Mouse (Mus musculus): ENCODE results near the gene Kiss1. TPM values are rescaled to one million over a fixed set of nuclear protein-coding genes. Genes with fewer than 3 reads are reported as not detected.

Kiss1 gene
- total RNA-seq (2021), result not detected

DNA sequence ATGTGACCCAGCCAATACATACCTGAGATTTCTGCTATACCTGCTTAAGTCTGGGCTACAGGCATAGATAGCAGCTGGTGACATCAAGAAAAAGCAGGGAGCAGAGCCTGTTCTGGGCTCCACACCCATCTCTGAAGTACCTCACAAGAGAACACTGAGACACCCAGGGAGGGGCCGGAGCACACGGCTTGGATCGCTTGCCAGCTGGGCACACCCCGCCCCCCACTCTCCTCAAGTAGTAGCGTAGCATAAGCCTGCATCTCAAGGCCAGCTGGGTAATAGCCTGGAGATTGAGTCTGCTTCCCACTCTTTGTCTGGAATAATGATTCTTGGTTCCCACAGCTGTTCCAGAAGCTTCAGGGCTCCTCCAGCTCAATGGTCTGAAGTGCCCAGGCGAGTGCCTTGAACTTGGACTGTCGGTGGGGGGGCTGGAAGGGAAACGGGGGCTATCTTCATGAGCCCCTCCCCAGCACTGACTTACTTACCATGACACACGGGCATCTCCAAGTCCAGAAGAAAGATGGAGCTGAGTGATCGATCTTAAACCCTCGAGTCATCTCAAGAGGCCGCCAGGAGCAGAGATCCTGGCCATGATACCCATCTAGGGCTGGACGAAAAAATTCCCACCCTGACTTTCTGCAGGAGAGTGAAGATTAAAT lies at the start of gene Kiss1:
TSS of gene Kiss1 (plus strand) at position 609 of the 659 bp plus-strand sequence.
- no peak for DNase-seq (ENCODE audit: low spot score in 2 of 2)
- intact Hi-C loops (cut with DNase I), result no loop called here

DNA sequence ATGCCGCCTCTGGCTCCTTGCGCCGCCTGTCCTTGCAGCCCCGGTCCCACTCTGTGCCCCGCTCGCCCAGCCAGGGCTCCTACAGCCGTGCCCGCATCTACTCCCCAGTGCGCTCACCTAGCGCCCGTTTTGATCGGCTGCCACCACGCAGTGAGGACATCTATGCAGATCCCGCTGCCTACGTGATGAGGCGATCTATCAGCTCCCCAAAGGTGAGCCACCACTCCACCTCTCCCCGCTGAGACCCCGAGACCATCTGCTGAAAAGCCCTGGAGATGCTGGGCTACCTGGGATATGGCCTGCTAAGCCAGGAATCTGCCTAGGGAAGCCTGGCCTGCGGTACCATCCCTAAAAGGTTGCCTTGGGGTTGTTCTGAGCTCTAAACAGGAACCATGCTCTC lies 47.5 kb upstream of the Kiss1 start:
- no peak for DNase-seq (ENCODE audit: low spot score in 2 of 2)
- intact Hi-C loops (cut with DNase I), result no loop called here

DNA sequence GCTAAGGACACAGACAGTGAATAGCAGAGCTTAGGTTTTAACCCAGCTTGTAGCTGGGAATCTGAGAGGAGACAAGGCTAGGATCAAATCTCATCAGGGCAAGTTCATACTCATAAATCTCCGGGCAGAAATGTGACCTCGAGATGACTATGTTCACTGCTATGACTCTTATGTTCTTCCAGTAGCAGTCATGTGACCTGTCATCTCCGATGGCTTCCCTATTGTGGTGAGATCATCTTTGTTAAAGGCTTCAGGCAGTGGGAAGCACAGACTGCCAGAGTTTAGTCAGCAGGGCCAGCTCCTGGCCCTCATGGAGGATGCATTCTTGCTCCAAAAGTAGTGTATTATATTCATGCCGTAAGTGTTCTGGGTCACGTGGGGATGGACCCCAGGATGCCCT lies 44.7 kb upstream of the Kiss1 start:
- DNase-seq (ENCODE audit: low spot score in 2 of 2), result no peak
- intact Hi-C loops (cut with DNase I), result no loop called here

DNA sequence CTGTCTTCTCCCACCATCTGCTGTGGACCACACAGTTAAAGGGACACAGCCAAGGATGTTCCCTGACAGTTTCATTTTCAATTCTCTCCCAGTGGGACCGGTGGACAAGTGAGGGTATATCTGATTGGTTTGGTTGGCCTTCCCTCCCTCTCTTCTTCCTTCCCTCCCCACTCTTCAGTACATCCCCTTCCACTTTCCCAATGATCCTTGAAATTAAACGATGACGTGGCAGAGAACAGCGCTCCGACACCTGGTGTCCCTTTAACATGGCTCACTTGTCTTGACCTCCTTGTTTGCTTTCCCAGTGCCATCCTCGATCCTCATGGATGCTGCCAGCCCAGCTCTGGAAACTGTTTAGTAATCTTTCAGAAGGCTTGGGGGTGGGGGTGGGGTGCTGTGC lies 43.1 kb upstream of the Kiss1 start:
- intact Hi-C loops (cut with DNase I), result no loop called here
- no peak for DNase-seq (ENCODE audit: low spot score in 2 of 2)

DNA sequence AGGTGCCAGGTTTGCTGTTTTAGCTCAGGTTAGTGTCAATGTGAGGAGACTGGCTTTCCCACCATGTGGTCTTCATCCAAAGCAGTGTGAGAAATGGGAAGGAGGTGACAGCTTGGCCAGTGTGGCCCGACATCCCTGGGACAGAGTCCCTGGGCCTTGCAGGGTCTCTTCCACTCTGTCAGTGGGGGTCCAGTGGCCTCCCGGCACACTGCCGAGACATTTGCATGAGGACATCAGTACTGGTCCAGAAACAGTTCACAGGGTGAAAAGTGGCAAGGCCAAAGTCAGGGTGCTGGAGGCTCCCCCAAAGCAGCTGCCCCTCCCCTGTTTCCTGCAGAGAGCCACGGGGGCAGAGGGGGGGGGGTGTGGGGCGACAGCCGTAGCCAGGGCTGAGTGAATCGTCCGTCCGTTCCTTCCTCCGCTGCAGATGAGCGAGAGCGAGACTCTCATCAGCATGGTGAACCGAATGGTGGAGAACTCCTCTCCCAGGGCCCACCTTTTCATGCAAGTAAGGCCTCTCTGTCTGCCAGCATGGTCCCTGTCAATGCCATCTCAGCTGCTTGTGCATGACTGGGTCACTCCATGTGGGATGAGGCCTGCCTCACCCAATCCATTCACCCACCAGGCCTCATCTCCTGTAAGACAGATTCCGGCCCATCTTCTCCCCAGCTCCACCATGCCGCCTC lies 42.6 kb upstream of the Kiss1 start:
- DNase-seq (ENCODE audit: low spot score in 2 of 2), result peak in 1 of 2 experiments; percentile 23
- intact Hi-C loops (cut with DNase I), result no loop called here

DNA sequence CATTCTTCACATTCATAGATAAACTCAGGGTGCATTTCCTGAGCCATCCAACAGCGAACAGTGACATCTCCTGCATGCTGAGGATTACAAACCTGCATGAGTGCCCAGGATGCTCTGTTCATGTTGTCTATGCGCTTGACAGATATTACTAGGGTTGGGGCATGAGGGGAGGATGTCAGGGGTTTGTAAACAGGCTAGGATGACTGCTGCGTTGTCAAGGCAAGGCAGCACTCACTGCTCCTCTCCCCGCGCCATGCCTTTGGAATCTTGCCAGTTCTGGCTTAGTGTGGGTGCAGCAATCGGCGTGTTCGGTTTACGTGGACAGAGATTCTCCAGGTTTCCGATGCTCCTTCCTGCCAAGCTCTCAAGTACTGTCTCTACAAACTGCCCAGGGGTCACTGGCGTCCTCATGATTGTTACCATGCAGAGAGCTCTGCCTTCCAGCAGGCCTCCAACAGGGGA lies 42.0 kb upstream of the Kiss1 start:
- peak; percentile 46 to 53 for DNase-seq (ENCODE audit: low spot score in 2 of 2)
- intact Hi-C loops (cut with DNase I), result no loop called here

DNA sequence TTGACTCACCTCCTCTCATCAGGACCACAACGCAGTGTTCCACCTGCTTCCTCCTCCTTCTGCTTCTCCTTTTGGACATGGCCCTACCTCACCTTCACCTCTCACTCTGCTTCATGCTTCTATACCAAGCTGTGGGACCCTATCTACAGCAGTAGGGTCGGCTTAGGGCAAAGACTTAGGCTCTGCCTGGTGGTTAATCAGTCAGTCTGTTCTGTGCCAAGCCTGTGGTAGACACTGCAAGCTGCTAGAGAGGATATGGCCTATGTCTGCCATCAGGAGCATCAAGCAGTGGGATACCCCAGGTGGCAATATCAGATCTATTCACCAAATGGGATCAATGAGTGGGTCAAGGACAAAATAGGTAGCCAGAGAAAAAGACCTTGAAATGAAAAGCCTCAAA lies 41.1 kb upstream of the Kiss1 start:
- intact Hi-C loops (cut with DNase I), result no loop called here
- no peak for DNase-seq (ENCODE audit: low spot score in 2 of 2)

DNA sequence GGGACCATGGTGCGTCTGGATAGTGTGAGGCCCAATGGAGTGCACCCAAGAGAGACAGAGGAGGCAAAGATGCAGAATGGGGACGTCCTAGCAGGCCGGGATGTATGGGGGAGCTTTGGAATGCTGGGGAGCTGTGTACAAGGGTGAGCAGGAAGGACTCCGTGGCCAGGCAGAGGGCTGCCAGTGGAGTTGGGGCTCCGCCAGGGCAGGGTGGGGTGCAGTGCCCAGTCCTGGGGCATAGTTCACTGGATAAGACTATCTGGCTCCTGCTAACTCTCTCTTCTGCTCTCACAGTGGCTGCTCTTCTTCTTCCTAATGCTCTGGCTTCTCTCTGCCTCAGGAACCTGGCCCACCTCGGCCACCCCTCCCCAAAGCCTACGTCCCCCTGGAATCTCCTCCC lies 35.8 kb upstream of the Kiss1 start:
- no peak for DNase-seq (ENCODE audit: low spot score in 2 of 2)
- intact Hi-C loops (cut with DNase I), result no loop called here

DNA sequence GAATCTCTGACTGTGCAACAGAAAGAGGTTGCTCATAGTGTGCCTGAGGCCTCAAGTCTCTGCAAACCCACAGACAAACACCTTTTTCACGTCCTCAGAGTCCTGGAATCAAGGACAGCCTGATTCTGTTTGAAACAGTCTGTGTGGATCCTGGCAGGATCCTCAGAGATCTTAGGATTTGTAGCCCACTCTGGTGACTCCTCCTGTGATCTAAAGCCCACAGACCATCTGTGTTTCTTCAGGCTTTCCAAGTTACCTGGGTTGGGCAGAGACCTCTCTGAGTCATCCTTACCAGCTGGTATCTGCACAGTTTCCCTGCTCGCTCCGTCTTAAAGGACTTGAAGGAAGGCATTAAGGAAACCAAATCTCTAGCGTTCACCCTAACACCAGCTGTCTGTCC lies 34.6 kb upstream of the Kiss1 start:
- DNase-seq (ENCODE audit: low spot score in 2 of 2), result peak; percentile 49 to 50
- intact Hi-C loops (cut with DNase I), result no loop called here

DNA sequence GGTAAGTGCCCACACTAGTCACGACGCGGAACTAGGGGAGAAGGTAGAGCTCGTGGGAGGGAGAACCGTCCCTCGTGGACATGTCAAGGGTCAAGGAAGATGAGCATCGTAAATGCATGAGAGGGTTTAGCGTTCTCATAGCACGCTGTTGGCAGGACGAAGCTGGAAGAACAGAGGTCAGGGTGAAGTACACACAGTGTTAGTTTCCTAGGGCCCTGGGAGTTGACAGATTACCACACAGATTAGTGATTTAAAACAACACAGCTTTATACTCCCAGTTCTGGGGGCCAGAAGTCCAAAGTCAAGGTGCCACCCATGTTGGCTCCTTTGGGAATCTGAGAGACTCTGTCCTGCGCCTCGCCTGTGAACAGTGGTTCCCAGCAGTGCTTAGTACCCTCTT lies 33.8 kb upstream of the Kiss1 start:
- intact Hi-C loops (cut with DNase I), result no loop called here
- DNase-seq (ENCODE audit: low spot score in 2 of 2), result no peak

DNA sequence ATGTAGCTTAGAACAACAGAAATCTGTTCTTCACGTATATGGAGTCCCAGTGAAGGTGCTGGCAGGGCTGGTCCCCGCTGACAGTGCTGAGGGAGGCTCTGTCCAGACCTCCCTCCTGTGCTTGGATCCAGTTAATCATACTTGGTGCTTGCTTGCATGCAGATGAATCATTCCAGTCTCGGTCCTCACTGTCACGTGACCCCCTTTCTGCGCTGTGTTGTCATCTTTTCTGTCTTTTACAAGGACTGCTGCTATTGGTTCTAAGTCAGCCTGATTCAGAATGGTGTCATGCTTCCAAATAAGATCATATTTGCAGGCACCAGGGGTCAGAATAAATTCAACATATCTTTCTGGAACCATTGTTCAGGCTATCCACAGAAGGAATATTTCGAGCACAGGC lies 29.8 kb upstream of the Kiss1 start:
- no peak for DNase-seq (ENCODE audit: low spot score in 2 of 2)
- intact Hi-C loops (cut with DNase I), result no loop called here

DNA sequence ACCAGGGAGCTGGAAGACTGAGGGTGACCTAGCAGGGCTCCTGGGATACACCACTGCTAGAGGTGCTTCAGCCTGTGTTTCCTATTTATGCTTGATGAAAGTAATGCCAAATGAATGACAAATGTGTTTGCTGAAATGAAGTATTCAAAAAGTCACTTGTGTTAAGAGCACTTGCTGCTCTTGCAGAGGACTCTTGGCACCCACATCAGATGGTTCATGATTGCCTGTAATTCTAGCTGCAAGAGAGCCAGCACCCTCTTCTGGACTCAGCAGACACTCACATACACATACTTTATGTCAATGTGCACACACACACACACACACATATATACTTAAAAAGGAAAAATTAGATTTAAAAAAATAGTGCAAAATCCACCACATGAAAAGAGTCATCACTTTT lies 29.1 kb upstream of the Kiss1 start:
- intact Hi-C loops (cut with DNase I), result no loop called here
- no peak for DNase-seq (ENCODE audit: low spot score in 2 of 2)

DNA sequence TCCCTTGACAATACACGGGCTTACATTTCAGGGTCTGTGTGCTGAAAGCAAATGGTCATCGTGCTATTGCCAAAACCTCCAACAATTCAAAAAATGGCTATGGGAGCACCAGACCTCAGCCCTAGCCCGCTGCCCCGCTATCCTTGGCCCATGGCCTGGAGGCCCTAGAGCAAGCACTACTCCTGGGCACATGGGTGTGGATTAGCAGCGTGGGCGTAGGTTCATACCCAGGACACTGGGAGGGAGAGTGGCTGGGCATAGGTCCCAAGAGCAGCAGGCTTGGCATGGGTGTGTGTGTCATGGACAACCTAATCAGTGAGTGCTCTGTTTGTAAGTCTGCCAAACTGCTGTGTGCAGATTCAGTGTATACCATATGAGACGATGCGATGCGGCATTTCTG lies 25.3 kb upstream of the Kiss1 start:
- intact Hi-C loops (cut with DNase I), result no loop called here
- no peak for DNase-seq (ENCODE audit: low spot score in 2 of 2)

DNA sequence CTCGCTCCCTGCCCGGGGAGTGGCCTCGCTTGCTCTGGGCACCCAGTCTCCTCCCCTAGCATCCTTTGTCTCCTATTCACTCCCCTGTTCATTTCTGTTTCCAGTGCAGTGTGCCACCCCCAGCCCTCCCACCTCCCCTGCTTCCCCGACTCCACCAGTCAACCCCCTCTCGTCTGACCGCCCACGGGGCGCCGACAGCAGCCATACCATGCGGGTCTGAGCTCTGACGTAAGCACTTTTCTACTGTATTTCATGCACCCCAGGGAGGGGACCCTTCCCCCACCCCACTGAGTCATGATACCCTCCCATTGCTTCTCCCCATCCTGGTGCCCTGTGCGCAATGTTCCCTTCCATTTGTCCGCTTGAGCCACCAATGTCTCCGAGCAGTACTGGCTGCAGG lies 22.9 kb upstream of the Kiss1 start:
- intact Hi-C loops (cut with DNase I), result no loop called here
- DNase-seq (ENCODE audit: low spot score in 2 of 2), result peak; percentile 24 to 45

DNA sequence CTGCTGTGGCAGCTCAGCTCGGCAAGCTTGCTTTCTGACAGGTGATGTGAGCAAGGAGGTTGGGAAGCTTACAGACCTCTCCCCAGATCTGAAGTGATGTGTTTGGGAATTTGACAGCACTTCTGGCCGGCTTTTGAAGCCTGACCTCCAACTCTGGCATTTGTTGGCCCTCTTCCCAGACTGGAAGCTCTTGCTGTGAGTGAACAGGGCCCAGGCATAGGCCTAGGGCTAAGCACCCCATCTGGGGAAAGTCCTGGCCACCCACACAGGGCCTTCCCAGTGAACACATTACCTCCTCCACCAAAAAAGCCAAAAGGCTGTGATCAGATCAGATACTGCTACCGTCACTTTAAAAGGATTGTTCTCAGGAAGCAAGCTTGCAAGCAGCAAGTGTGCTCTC lies 19.1 kb upstream of the Kiss1 start:
- no peak for DNase-seq (ENCODE audit: low spot score in 2 of 2)
- intact Hi-C loops (cut with DNase I), result loop anchor here (10.0 kb wide), 1 partner anchor 258 kb away; the partner anchor contains the start of gene Pik3c2b

DNA sequence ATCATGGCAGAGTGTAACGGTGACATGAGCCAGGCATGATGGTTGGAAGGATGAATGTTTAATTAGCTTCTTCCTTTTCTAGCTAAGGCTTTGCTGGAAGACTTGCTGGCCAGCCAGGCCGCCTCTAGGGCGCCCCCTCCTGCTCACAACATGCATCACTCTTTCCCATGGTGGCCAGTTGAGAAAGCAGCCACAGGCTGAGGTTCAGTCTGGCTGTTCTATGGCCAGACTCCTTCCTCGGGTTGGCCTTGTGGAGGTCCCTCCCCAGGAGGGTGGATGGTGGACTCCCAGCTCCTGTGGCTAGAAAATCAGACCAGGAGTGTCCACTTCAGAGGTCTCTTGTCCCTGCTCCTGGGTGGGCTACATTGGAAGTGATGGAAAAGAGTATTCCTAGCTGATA lies 14.8 kb upstream of the Kiss1 start:
- DNase-seq (ENCODE audit: low spot score in 2 of 2), result peak; percentile 71 to 75
- intact Hi-C loops (cut with DNase I), result loop anchor here (2.0 to 10.0 kb wide), 2 partner anchors 128 to 262 kb away; partner anchors contain the start of gene Pik3c2b

DNA sequence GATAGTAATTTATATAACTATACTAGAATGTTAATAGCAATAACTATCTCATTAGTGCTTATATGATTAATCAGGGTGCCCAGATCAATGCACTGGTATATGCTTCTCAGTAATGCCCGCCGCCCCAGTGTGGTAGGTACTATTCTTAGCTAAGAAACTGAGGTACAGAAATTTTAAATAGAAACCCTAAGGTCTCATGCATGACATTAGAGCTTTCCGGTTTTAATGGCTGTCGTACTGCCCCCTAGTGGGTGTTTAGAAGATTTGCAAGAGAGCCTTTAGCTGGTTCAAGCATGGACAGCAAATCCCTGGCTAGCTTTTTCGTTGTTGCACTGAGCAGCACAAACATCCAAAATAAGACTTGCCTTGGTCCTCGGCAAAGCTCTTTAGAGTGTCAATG lies 14.4 kb upstream of the Kiss1 start:
- no peak for DNase-seq (ENCODE audit: low spot score in 2 of 2)
- intact Hi-C loops (cut with DNase I), result loop anchor here (2.0 to 10.0 kb wide), 2 partner anchors 129 to 263 kb away; partner anchors contain the start of gene Pik3c2b

DNA sequence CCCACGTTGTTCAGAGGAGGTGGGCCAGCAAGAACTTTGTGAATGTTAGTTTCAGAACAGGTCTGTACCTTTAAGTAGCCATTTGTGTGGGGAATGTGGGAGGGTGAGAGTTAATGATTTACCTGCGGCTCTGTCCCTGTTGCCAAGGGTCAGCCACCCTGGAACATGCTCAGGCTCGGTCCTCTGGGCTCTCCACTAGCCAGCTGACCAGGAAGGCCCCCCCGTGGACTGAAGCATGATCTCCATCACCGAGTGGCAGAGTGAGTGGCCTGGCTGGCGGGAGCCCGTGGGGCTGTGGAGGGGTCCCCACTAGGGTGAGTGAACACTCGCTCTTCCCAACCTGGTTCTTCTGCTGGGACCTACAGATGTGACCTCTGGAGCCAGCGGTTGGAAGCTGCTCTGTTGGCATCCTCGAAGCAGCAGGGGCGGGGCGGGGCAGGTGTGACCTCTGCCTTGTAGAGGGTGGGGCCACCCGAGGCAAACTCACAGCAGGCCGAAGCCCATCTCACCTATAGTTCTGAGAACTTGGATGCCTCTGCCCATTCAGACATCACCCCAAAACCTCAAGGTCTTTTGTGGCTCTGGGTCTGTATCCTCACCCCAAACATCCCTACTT lies 11.9 kb upstream of the Kiss1 start, which contains the start of gene Golt1a:
TSS of gene Golt1a (plus strand) at position 149 of the 616 bp plus-strand sequence.
- no peak for DNase-seq (ENCODE audit: low spot score in 2 of 2)
- intact Hi-C loops (cut with DNase I), result loop anchor here (10.0 kb wide), 1 partner anchor 265 kb away; the partner anchor contains the start of gene Pik3c2b

DNA sequence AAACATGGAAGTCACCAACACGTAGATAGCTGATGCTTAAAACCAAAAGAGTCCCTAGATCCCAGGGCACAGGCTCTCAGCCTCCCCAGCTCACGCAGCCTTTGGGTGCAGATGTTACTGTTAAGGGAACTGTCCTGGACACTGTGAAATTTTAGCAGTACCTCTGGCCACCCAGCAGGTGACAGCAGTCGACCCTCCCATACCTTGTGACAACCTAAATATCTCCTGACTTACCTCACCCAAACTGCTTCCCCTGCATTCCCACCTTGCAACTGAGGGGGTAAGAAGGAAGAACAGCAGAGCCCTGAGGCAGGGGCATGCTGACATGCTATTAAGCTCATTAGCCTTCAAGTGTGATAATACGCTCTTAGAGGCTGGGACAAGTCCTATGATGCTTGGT lies 10.4 kb upstream of the Kiss1 start:
- DNase-seq (ENCODE audit: low spot score in 2 of 2), result no peak
- intact Hi-C loops (cut with DNase I), result no loop called here

DNA sequence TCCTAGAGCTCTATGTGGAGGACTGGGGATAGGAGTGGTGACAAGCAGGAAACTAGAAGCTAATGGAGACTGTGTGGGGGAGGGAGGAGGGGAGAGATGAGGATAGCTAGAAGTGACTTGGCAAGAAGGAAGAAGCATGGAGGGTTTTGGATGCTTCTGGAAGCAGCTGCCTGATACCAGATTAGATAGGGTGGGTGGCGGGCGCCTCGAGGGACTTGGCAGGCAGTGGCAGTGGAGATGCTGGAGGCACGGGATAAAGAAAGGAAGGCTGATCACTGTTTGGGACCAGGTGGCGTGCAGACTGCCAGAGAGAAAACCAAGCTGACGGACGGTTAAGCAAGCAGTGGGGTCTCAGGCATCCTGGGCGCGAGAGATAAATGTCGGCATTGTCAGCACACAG lies 9.7 kb upstream of the Kiss1 start:
- peak; percentile 80 to 86 for DNase-seq (ENCODE audit: low spot score in 2 of 2)
- intact Hi-C loops (cut with DNase I), result loop anchor here (2.0 kb wide), 1 partner anchor 299 kb away; the partner anchor contains the start of gene Snrpe

DNA sequence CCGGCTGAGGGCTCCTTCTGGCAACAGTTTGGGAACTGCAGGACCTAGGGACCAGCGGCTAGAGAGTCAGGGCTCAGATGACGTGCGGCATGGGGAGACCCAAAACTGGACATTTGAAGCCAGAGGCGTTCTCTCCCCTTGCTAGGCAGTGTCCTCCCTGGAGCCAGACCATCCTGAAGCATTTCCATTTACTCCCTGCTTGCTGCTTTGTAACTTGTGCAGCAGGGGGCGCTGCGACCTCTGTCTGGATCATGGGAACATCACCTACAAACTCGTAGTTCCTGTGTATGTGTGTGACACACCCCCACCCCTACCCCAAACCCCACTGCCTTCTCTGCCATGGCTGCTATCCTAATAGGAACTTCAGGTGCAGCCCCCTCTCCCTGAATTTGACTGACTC lies 7.3 kb upstream of the Kiss1 start:
- DNase-seq (ENCODE audit: low spot score in 2 of 2), result no peak
- intact Hi-C loops (cut with DNase I), result loop anchor here (2.0 kb wide), 1 partner anchor 38 kb away; no protein-coding TSS in a partner anchor

Data from left cerebral cortex, postnatal 36 days (tissue).